Mouse (Mus musculus): ENCODE results near the gene Sdccag8. TPM values are rescaled to one million over a fixed set of nuclear protein-coding genes. Genes with fewer than 3 reads are reported as not detected.

The Sdccag8 gene
- total RNA-seq, 2 experiments from 2014 or later: 9.8 to 12.7 TPM

GRCm38 (mm10) chr1:177007405-177007804 is 192.9 kb downstream of the Sdccag8 start:
- DNase-seq (ENCODE audit: low spot score in 2 of 2): no peak

- no peak for DNase-seq (ENCODE audit: low spot score in 2 of 2)
Measured at GRCm38 (mm10) chr1:177008777-177009176, 194.3 kb downstream of the Sdccag8 start.

GRCm38 (mm10) chr1:177010041-177010440 is 195.6 kb downstream of the Sdccag8 start:
- DNase-seq (ENCODE audit: low spot score in 2 of 2): no peak

- DNase-seq (ENCODE audit: low spot score in 2 of 2): no peak
Measured at GRCm38 (mm10) chr1:177010607-177011302, 196.3 kb downstream of the Sdccag8 start.

- DNase-seq (ENCODE audit: low spot score in 2 of 2): no peak
Measured at GRCm38 (mm10) chr1:177011688-177012087, 197.2 kb downstream of the Sdccag8 start.

- DNase-seq (ENCODE audit: low spot score in 2 of 2): no peak
Measured at GRCm38 (mm10) chr1:177012774-177013173, 198.3 kb downstream of the Sdccag8 start.

GRCm38 (mm10) chr1:177013313-177013712 is 198.9 kb downstream of the Sdccag8 start:
- no peak for DNase-seq (ENCODE audit: low spot score in 2 of 2)

GRCm38 (mm10) chr1:177013776-177014175 is 199.3 kb downstream of the Sdccag8 start:
- no peak for DNase-seq (ENCODE audit: low spot score in 2 of 2)

- no peak for DNase-seq (ENCODE audit: low spot score in 2 of 2)
Measured at GRCm38 (mm10) chr1:177014346-177014745, 199.9 kb downstream of the Sdccag8 start.

GRCm38 (mm10) chr1:177014921-177015439 is 200.5 kb downstream of the Sdccag8 start:
- DNase-seq (ENCODE audit: low spot score in 2 of 2): no peak

GRCm38 (mm10) chr1:177015917-177016316 is 201.5 kb downstream of the Sdccag8 start:
- DNase-seq (ENCODE audit: low spot score in 2 of 2): no peak

GRCm38 (mm10) chr1:177016729-177017128 is 202.3 kb downstream of the Sdccag8 start:
- DNase-seq (ENCODE audit: low spot score in 2 of 2): no peak

- DNase-seq (ENCODE audit: low spot score in 2 of 2): no peak
Measured at GRCm38 (mm10) chr1:177018750-177019149, 204.3 kb downstream of the Sdccag8 start.

- no peak for DNase-seq (ENCODE audit: low spot score in 2 of 2)
Measured at GRCm38 (mm10) chr1:177019668-177020067, 205.2 kb downstream of the Sdccag8 start.

- no peak for DNase-seq (ENCODE audit: low spot score in 2 of 2)
Measured at GRCm38 (mm10) chr1:177022751-177023150, 208.3 kb downstream of the Sdccag8 start.

- peak in 1 of 2 experiments; percentile 25 for DNase-seq (ENCODE audit: low spot score in 2 of 2)
Measured at GRCm38 (mm10) chr1:177027706-177028105, 213.2 kb downstream of the Sdccag8 start.

GRCm38 (mm10) chr1:177029032-177029431 is 214.6 kb downstream of the Sdccag8 start:
- no peak for DNase-seq (ENCODE audit: low spot score in 2 of 2)

- peak in 1 of 2 experiments; percentile 10 for DNase-seq (ENCODE audit: low spot score in 2 of 2)
Measured at GRCm38 (mm10) chr1:177030669-177031068, 216.2 kb downstream of the Sdccag8 start.

- peak in 1 of 2 experiments; percentile 8 for DNase-seq (ENCODE audit: low spot score in 2 of 2)
Measured at GRCm38 (mm10) chr1:177031196-177031595, 216.7 kb downstream of the Sdccag8 start.

GRCm38 (mm10) chr1:177032233-177032632 is 217.8 kb downstream of the Sdccag8 start:
- no peak for DNase-seq (ENCODE audit: low spot score in 2 of 2)

GRCm38 (mm10) chr1:177035460-177035859 is 221.0 kb downstream of the Sdccag8 start:
- no peak for DNase-seq (ENCODE audit: low spot score in 2 of 2)

GRCm38 (mm10) chr1:177038383-177038782 is 223.9 kb downstream of the Sdccag8 start:
- DNase-seq (ENCODE audit: low spot score in 2 of 2): no peak

GRCm38 (mm10) chr1:177039093-177039674 is 224.7 kb downstream of the Sdccag8 start:
- DNase-seq (ENCODE audit: low spot score in 2 of 2): no peak
